Mouse (Mus musculus) lung, embryonic 14.5 days (tissue): ENCODE measurements around the gene Dtwd1. TPM values are rescaled to one million over a fixed set of nuclear protein-coding genes. Genes with fewer than 3 reads are reported as not detected.
"Not testable (repeated sequence)": the region's sequence is repeated elsewhere in the genome, so short reads cannot be mapped to it uniquely, and the experiment has no call there.

Experiments
- ATAC-seq: fragments of 200-750 bp; cut with Nextera tagmentation; 2 replicates; pipeline ENCODE4 v1.8.0; 2017; ENCODE audit warnings: mild to moderate bottlenecking, moderate TSS enrichment, moderate library complexity; ENCODE audit not compliant: insufficient read depth
- DNase-seq: peaks from one replicate; pipeline ENCODE4 v3.0.0-alpha.2; 2015
- H3K27ac ChIP-seq: fragments of 300-500 bp; sonication (generic); 2 replicates; pipeline ENCODE4 v1.5.1; 2014; ENCODE audit warnings: low read depth, mild to moderate bottlenecking, moderate library complexity
- H3K27me3 ChIP-seq: fragments of 300-500 bp; sonication (generic); 2 replicates; pipeline ENCODE4 v1.6.1; 2014; ENCODE audit warnings: low read length, control low read depth; ENCODE audit not compliant: insufficient read depth
- H3K36me3 ChIP-seq: fragments of 300-500 bp; sonication (generic); 2 replicates; pipeline ENCODE4 v1.6.1; 2014; ENCODE audit warnings: control low read depth; ENCODE audit not compliant: insufficient read depth
- H3K4me1 ChIP-seq: fragments of 300-500 bp; sonication (generic); 2 replicates; pipeline ENCODE4 v1.6.1; 2014; ENCODE audit warnings: antibody characterized with exemption, control low read depth; ENCODE audit not compliant: insufficient read depth
- H3K4me2 ChIP-seq: fragments of 300-500 bp; sonication (generic); 2 replicates; pipeline ENCODE4 v1.6.1; 2014; ENCODE audit warnings: mild to moderate bottlenecking
- H3K4me3 ChIP-seq: fragments of 300-500 bp; sonication (generic); 2 replicates; pipeline ENCODE4 v1.5.1; 2014; ENCODE audit warnings: low read depth, low read length
- H3K9ac ChIP-seq: fragments of 300-500 bp; sonication (generic); 2 replicates; pipeline ENCODE4 v1.6.1; 2014
- H3K9me3 ChIP-seq: fragments of 300-500 bp; sonication (generic); 2 replicates; pipeline ENCODE4 v1.6.1; 2016; ENCODE audit warnings: low read depth, low read length, control low read depth
- CTCF ChIP-seq: IDR thresholded peaks from 2 replicates; pipeline ENCODE4 v1.5.1; 2016; ENCODE audit warnings: antibody characterized with exemption, low read depth
- WGBS: fragments of 180-500 bp; shearing (Covaris S2); extraction: QIAGEN DNeasy Blood & Tissue Kit; methylation state at CpG from one replicate; pipeline ENCODE4 v1.1.7; 2014; 5-methylcytosine and 5-hydroxymethylcytosine counted together
- polyA plus RNA-seq: library from polyadenylated mRNA; unstranded; fragments of >200 nt; fragmentation: Nextera tagmentation; extraction: Ambion mirVana; gene quantifications from 2 replicates; pipeline ENCODE4 v1.2.1, GENCODE M21; 2014

Dtwd1 gene
- polyA plus RNA-seq, 1 experiment from 2014 or later = 25.0 TPM

- Histone ChIP-seq H3K4me2 (no peak overlapping the region), H3K4me3 (no peak overlapping the region), H3K27ac (no peak overlapping the region), H3K36me3 (no peaks in the 10 kb centered on the region), H3K27me3 (no peaks in the 10 kb centered on the region), H3K4me1 (no peaks in the 10 kb centered on the region), H3K9ac (no peak overlapping the region), H3K9me3 (no peaks in the 10 kb centered on the region)
- WGBS = 49% methylated on average over 4 of the region's 4 CpGs
- DNase-seq (peak; percentile 9), ATAC-seq (no peak)
- TF ChIP-seq CTCF = no peak
Observed at GRCm38 (mm10) chr2:126191306-126191705, 39.4 kb downstream of the Dtwd1 start.

- H3K4me2 ChIP-seq = no peak overlapping the region
- H3K4me3 ChIP-seq = no peak overlapping the region
- H3K36me3 ChIP-seq = no peaks in the 10 kb centered on the region
- DNase-seq (no peak), ATAC-seq (no peak)
- no peak overlapping the region for H3K9ac ChIP-seq
- TF ChIP-seq CTCF = no peak
- H3K27me3 ChIP-seq = no peaks in the 10 kb centered on the region
- H3K27ac ChIP-seq = no peak overlapping the region
- no peaks in the 10 kb centered on the region for H3K9me3 ChIP-seq
- 80% methylated on average over 2 of the region's 2 CpGs for WGBS
- H3K4me1 ChIP-seq = no peaks in the 10 kb centered on the region
Observed at GRCm38 (mm10) chr2:126192129-126192528, 40.2 kb downstream of the Dtwd1 start.

DNA sequence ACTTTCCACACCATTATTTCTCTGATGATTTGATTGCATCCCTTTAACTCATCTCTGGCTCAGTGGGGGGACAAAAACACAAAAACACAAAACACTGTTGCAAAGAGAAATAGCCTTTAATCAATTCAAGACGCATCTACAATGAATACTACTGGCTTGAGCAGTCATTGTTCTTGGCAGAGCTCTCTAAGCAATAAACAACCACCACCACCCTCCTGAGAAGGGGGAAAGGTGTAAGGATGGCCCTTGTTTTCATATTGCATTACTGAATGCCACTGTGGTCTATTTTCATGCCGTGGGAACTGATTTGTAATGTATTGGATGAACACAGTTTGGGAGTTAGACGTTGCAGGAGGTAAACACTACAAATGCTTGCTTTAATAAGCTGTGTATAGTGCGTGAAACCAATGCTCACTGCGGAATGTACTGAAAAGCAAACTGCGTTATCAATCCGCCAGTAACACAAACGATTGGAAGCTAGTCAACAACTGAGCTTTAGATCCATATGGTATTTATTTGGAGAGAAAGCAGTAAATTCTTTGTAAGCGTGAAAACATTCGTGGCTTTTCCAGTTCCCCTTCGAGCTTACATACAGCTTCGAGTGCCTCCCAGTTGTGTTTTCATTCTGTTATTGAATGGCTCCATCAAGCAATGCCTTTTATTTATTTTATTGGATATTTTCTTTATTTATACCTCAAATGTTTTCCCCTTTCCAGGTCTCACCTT lies 43.9 kb downstream of the Dtwd1 start:
- no peaks in the 10 kb centered on the region for H3K27me3 ChIP-seq
- no peaks in the 10 kb centered on the region for H3K36me3 ChIP-seq
- H3K4me1 ChIP-seq = no peaks in the 10 kb centered on the region
- no peak overlapping the region for H3K27ac ChIP-seq
- ATAC-seq = no peak
- no peak for TF ChIP-seq CTCF
- no peak overlapping the region for H3K4me3 ChIP-seq
- H3K4me2 ChIP-seq = no peak overlapping the region
- no peaks in the 10 kb centered on the region for H3K9me3 ChIP-seq
- H3K9ac ChIP-seq = no peak overlapping the region
- DNase-seq = no peak
- 74% methylated on average over 12 of the region's 12 CpGs for WGBS

DNA sequence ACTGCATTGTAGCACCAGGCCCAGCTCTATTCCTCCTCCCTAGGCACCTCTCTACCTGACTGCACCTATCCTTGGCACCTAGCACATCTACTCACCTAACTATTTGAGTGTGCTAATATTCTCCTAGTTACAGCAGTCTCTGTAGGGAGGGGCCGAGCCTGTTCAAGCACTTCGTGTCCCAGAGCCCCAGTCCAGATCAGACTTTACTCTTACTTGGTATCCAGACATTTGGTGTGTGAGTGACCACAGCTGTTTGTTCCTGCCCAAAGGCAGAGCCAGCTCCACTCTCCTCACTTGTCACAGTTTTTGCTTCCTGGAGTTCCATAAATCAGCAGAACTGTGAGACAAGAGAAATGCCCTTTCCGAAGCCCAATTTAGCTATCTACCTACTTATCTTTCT lies 47.0 kb downstream of the Dtwd1 start:
- Histone ChIP-seq H3K27ac (no peak overlapping the region), H3K36me3 (no peaks in the 10 kb centered on the region), H3K4me1 (no peaks in the 10 kb centered on the region), H3K9ac (no peak overlapping the region), H3K4me3 (no peak overlapping the region), H3K4me2 (no peak overlapping the region), H3K9me3 (no peaks in the 10 kb centered on the region), H3K27me3 (no peaks in the 10 kb centered on the region)
- DNase-seq (peak; percentile 37), ATAC-seq (no peak)
- TF ChIP-seq CTCF = no peak
- WGBS = 53% methylated on average over 3 of the region's 3 CpGs

DNA sequence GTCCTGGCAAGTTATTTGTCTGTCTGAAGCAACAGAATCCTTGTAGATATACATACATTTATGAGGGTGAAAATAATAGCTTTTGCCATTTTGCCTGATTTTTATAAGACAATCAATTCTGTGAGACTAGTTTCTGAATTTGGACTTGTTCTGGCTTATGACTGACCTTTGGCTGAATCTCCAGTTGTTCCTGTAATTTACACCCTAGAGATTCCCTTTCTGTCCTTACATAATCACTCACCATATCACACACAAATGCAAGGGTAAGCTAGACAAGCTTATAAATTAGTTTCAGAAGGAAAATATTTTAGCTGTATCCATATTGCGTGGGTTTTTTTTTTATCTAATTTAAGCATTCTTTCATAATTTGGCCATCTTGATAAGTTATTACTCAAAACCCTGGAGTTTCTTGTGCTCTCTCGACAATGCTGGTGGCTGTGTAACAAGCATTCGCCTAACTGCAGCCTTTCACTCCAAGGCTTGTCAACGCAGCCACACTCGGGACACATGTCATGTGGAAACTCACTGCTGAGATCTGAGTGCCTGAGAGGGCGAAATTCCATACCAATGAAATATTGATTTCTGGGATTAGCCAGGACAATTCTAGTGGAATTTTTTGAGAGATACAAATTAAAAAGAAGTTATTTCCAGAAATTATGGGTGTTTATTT lies 59.2 kb downstream of the Dtwd1 start:
- Histone ChIP-seq H3K27ac (no peak overlapping the region), H3K4me2 (no peak overlapping the region), H3K9ac (no peak overlapping the region), H3K4me1 (no peaks in the 10 kb centered on the region), H3K4me3 (no peak overlapping the region), H3K9me3 (no peaks in the 10 kb centered on the region), H3K36me3 (no peaks in the 10 kb centered on the region), H3K27me3 (no peaks in the 10 kb centered on the region)
- no peak for ATAC-seq
- no peak for TF ChIP-seq CTCF
- DNase-seq = no peak
- WGBS = 71% methylated on average over 6 of the region's 6 CpGs

- H3K4me1 ChIP-seq, H3K27ac ChIP-seq, H3K9ac ChIP-seq, H3K4me3 ChIP-seq, ATAC-seq, H3K9me3 ChIP-seq, H3K4me2 ChIP-seq, DNase-seq, H3K27me3 ChIP-seq, H3K36me3 ChIP-seq: not testable (repeated sequence)
- 87% methylated on average over 3 of the region's 3 CpGs for WGBS
Observed at GRCm38 (mm10) chr2:126214800-126215199, 62.9 kb downstream of the Dtwd1 start, which contains the start of gene Gm17555. Gm17555 (plus strand) TSS chr2:126215100.

Other genes starting within 250 kb of the Dtwd1 start
- gene Fgf7, start 117.5 kb upstream of the Dtwd1 start, polyA plus RNA-seq = 5.7 and 6.3 TPM in 2 replicates
- not detected in 2 replicates for gene Fam227b, start 137 bp upstream of the Dtwd1 start, polyA plus RNA-seq
- not detected in 2 replicates for gene Gm17555, start 63.0 kb downstream of the Dtwd1 start, polyA plus RNA-seq